Mouse (Mus musculus) CD4-positive naive resting alpha-beta T cell, adult 57 days (primary cell): ENCODE measurements around the gene Anpep. TPM values are rescaled to one million over a fixed set of nuclear protein-coding genes. Genes with fewer than 3 reads are reported as not detected.

Experiments used
- total RNA-seq: library from RNA; stranded (reverse); gene quantifications from one replicate; pipeline ENCODE4 v1.2.4, GENCODE M21; 2023

Gene Anpep
- 1.7 TPM for total RNA-seq

DNA sequence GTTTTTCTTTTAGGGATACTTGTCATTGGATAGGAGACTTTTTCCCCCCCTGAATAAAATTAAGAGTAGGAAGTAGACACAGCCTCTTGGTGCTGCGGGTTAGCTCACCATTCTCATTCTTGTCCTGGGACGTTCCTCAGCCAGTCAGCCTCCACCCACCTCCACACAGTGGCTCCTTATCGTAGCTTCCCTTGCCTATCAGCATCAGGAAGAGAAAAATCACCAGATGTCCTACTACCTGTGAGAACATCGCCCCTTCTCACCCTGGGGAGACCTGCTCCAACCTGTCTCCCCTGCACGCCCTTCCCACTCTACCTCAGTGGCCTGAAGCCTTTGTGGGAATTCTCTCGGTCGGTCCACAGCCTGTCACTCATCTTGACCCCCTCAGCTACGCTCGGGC lies at the start of gene Anpep:
Gene Anpep (minus strand): TSS at position 249 of the 400 bp plus-strand sequence.

DNA sequence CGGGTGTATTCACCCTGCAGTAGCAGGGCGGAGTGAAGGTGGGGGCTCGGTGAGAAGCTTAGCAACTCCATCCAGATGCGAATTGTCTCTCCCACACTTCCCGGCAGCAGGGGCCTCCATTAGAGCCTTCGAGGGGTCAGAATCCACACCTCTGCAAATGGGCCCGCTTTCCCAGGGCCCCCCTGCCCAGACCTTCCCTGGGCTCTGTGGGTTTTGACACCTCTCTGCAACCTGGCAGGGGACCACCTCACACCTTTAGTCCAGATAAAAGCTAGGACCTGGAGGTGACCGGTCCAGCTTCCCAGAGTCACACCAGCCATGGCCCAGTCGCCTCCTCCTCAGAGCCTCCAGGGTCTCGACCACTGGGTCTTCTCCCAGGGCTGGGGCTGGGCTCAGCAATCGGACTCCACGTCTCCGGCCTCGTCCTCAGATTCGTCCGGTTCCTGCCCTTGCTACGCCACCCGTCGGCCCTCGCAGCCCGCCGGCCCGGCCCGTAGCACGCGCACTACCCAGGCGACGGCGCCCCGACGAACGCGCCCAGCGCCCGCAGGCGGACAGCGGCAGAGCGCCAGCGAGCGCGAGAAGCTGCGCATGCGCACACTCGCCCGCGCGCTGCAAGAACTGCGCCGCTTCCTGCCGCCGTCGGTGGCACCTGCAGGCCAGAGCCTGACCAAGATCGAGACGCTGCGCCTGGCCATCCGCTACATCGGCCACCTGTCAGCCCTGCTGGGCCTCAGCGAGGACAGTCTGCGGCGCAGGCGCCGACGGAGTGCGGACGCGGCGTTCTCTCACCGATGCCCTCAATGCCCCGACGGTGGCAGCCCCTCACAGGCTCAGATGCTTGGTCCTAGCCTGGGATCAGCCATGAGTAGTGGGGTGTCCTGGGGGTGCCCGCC lies 50.0 kb downstream of the Anpep start, which contains the start of gene Mesp2:
Gene Mesp2 (plus strand): TSS at position 117 of the 896 bp plus-strand sequence.

DNA sequence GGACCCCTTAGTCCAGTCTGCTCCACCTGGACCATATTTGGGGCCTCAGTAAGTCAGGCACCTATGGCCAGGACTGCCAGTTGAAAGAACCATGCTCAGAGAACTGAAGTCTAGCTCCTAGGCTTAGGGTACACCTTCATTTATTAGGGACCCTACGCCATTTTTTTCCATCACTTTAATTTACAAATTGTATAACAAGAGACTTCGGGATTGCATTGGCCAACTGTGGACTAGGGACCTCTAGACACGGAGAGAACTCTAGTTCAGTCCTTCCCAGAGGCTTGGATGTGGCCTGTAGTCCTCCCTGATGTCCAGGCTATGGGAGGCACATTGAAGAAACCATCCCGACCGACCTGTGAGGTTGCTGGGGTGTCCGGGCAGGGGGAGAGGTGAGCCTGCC lies 67.2 kb downstream of the Anpep start, which contains the start of gene Mesp1:
Gene Mesp1 (minus strand): TSS at position 101 of the 400 bp plus-strand sequence.

Other genes starting within 250 kb of the Anpep start
- not detected for gene Rhcg, start 243.4 kb downstream of the Anpep start, total RNA-seq
- gene Ticrr, start 200.9 kb downstream of the Anpep start, total RNA-seq = 0.53 TPM
- gene Kif7, start 145.3 kb downstream of the Anpep start, total RNA-seq = 2.7 TPM
- gene Plin1, start 128.2 kb downstream of the Anpep start, total RNA-seq = not detected
- gene Pex11a, start 117.9 kb downstream of the Anpep start, total RNA-seq = 0.74 TPM
- not detected for gene Wdr93, start 117.9 kb downstream of the Anpep start, total RNA-seq
- gene Mesp1, start 67.3 kb downstream of the Anpep start, total RNA-seq = not detected
- not detected for gene Mesp2, start 50.3 kb downstream of the Anpep start, total RNA-seq
- 14.8 TPM for gene Ap3s2, start 59.6 kb upstream of the Anpep start, total RNA-seq
- gene Arpin, start 74.3 kb upstream of the Anpep start, total RNA-seq = 0.33 TPM
- gene Zfp710, start 163.8 kb upstream of the Anpep start, total RNA-seq = 38.0 TPM